Mouse (Mus musculus) lung, embryonic 15.5 days (tissue): ENCODE measurements at regions not wholly inside any gene's neighbourhood (a gene's known extent, or its start where the extent isn't known, plus 50 kb on each side); places are given as distances from the start of the nearest gene placed in this dataset.
A peak's percentile ranks its signal among the peaks of the same experiment; 100 is the strongest.

Experiments
- ATAC-seq: fragments of 200-750 bp; cut with Nextera tagmentation; 2 replicates; pipeline ENCODE4 v1.8.0; 2017; ENCODE audit warnings: moderate number of reproducible peaks, borderline replicate concordance; ENCODE audit not compliant: low FRiP score, low TSS enrichment; ENCODE audit errors: extremely low read depth
- H3K27ac ChIP-seq: fragments of 300-500 bp; sonication (generic); 2 replicates; pipeline ENCODE4 v1.5.1; 2015; ENCODE audit warnings: moderate library complexity, mild to moderate bottlenecking, inconsistent platforms
- H3K27me3 ChIP-seq: fragments of 300-500 bp; sonication (generic); 2 replicates; pipeline ENCODE4 v1.6.1; 2015; ENCODE audit warnings: inconsistent platforms
- H3K36me3 ChIP-seq: fragments of 300-500 bp; sonication (generic); 2 replicates; pipeline ENCODE4 v1.6.1; 2015; ENCODE audit warnings: inconsistent platforms
- H3K4me1 ChIP-seq: fragments of 300-500 bp; sonication (generic); 2 replicates; pipeline ENCODE4 v1.6.1; 2015; ENCODE audit warnings: inconsistent platforms
- H3K4me2 ChIP-seq: fragments of 300-500 bp; sonication (generic); 2 replicates; pipeline ENCODE4 v1.6.1; 2015; ENCODE audit warnings: inconsistent platforms, mild to moderate bottlenecking, moderate library complexity
- H3K4me3 ChIP-seq: fragments of 300-500 bp; sonication (generic); 2 replicates; pipeline ENCODE4 v1.5.1; 2015; ENCODE audit warnings: mild to moderate bottlenecking, inconsistent platforms
- H3K9ac ChIP-seq: fragments of 300-500 bp; sonication (generic); 2 replicates; pipeline ENCODE4 v1.6.1; 2015; ENCODE audit warnings: inconsistent platforms
- H3K9me3 ChIP-seq: fragments of 300-500 bp; sonication (generic); 2 replicates; pipeline ENCODE4 v1.6.1; 2016; ENCODE audit warnings: inconsistent platforms
- WGBS: fragments of 180-500 bp; shearing (Covaris S2); methylation state at CpG from one replicate; pipeline ENCODE4 v1.1.7; 2015; 5-methylcytosine and 5-hydroxymethylcytosine counted together

DNA sequence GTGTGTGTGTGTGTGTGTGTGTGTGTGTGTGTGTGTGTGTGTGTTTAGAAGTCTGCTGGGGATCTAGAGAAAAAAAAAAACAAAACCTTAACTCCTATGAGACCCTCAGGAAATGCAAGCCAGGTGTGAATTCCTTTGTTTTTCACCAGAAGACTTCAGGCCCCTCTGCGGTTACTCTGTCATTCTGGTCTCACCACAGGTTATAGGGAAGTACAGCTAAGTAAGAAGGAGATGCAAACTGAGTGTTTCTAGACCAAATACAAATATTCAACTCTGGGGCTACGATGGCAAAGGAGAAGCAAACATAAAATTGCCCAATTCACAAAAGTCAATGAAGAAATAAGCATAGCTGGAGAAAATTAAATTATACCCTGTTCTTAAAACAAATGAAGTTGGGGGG, 54.9 kb upstream of the Basp1 start:
- ATAC-seq: no peak

DNA sequence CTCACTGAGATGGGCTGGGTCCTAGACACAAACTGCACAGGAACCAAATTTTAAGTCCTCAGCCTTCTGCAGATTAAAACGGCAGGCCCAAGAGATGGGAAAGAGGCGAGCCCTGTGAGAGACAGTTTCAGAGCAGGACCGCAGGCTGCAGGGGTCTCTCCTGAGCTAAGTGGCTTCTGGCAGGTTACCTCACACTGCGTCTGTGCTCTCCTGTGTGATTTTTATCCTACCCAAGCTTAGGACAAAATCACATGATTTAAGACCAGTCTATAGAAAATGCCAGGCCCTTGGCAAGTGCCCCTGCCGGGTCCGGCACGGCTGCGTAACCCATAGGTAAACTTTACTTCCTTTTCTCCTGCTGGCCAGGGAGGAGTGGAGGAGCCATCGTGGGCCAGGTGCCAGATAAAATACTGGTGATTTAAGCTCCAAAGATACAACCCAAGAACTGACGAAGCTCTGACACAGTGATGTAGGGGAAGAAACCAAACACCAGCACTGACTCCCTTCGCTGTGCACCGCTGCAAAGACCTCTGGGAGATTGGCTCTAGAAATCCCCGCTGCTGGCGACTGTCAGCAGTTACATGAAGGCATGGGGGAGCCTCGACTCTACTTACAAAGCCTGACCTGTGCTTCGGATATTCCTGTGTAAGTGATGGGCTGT, 55.8 kb upstream of the Basp1 start:
- no peak overlapping the region for H3K4me3 ChIP-seq
- H3K36me3 ChIP-seq: no peaks in the 10 kb centered on the region
- no peaks in the 10 kb centered on the region for H3K9me3 ChIP-seq
- H3K4me1 ChIP-seq: no peaks in the 10 kb centered on the region
- WGBS: 50% methylated on average over 16 of the region's 16 CpGs
- no peak overlapping the region for H3K4me2 ChIP-seq
- no peak overlapping the region for H3K9ac ChIP-seq
- no peaks in the 10 kb centered on the region for H3K27me3 ChIP-seq
- no peak overlapping the region for H3K27ac ChIP-seq
- peak; percentile 46; the same call in 1 of the 2 replicates for ATAC-seq

More for the DNA sequence above, 54.9 kb upstream of the Basp1 start:
- Histone ChIP-seq H3K4me3 (no peak overlapping the region), H3K9me3 (no peaks in the 10 kb centered on the region), H3K36me3 (no peaks in the 10 kb centered on the region), H3K4me2 (no peak overlapping the region), H3K27ac (no peak overlapping the region), H3K9ac (no peak overlapping the region), H3K27me3 (no peaks in the 10 kb centered on the region), H3K4me1 (no peaks in the 10 kb centered on the region)
- WGBS: 55% methylated on average over 2 of the region's 2 CpGs

DNA sequence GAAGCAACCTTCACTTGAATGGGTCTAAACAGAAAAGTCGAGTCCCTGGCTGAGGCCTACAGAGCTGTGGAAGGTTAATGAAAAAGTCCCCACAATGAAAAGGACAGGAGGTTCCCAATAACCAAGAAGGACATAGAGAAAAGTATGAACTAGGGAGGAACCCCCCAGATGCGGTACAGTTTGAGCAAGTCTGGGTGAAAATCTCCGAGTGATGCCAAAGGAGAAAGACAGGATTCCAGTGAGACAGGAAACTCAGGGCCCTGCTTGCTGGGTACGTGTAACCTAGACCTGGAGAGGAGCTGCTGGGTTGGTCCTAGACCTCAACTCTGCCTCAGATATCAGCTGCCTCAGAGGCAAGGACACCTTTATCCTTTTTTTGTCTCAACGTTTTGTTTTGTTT, 57.8 kb upstream of the Basp1 start:
- no peak overlapping the region for H3K4me3 ChIP-seq
- ATAC-seq: no peak
- H3K9ac ChIP-seq: no peak overlapping the region
- WGBS: 75% methylated on average over 5 of the region's 5 CpGs
- H3K27me3 ChIP-seq: no peaks in the 10 kb centered on the region
- no peaks in the 10 kb centered on the region for H3K4me1 ChIP-seq
- no peaks in the 10 kb centered on the region for H3K9me3 ChIP-seq
- no peaks in the 10 kb centered on the region for H3K36me3 ChIP-seq
- no peak overlapping the region for H3K4me2 ChIP-seq
- no peak overlapping the region for H3K27ac ChIP-seq

DNA sequence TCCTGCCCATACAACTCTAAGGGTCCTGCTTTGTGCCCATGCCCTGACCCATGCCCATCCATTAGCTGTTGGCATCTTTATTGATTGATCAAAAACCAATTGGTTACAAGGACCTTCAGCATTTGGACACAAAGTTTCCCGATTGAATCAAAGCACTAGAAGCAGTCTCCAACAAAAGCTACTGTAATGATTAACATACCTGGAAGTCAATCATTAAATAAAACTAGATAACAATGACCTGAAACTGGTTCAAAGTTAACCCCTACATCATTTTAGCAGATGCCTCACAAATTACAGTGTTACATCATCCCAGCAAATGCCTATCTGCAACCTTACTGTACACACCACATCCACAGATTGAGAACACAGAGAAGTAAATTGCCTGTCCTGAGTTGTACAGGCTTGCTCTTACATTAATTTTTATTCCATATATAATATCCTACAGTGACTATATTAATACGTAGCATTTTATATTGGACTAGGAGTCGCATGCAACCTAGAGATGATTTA, 59.7 kb upstream of the Basp1 start:
- ATAC-seq: no peak
- no peak overlapping the region for H3K4me2 ChIP-seq
- WGBS: 78% methylated on average over 3 of the region's 3 CpGs

DNA sequence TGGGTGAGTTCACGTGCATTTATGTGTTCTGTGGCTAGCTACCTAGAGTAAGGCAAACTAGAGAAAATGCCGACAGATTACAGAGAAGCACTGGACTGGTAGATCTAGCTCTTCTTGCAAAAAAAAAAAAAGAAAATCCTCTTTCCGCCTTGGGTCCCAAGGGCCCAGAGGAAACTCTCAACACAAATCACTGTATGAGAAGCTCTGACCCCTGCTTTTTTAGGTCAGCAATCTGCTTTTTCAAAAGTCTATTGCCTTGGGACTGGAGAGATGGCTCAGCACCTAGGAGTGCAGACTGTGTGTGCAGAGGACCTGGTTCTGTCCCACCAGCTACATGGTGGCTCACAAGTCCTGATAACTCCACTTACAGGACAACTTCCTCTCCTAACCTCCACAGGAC, 60.5 kb upstream of the Basp1 start:
- H3K27ac ChIP-seq: no peak overlapping the region
- no peaks in the 10 kb centered on the region for H3K36me3 ChIP-seq
- no peaks in the 10 kb centered on the region for H3K9me3 ChIP-seq
- no peak for ATAC-seq
- no peaks in the 10 kb centered on the region for H3K27me3 ChIP-seq
- H3K4me2 ChIP-seq: no peak overlapping the region
- 82% methylated on average over 3 of the region's 3 CpGs for WGBS
- no peak overlapping the region for H3K4me3 ChIP-seq
- no peak overlapping the region for H3K9ac ChIP-seq
- H3K4me1 ChIP-seq: no peaks in the 10 kb centered on the region

More for the DNA sequence above, 59.7 kb upstream of the Basp1 start:
- Histone ChIP-seq H3K9me3 (no peaks in the 10 kb centered on the region), H3K36me3 (no peaks in the 10 kb centered on the region), H3K27me3 (no peaks in the 10 kb centered on the region), H3K4me3 (no peak overlapping the region), H3K4me1 (no peaks in the 10 kb centered on the region), H3K9ac (no peak overlapping the region), H3K27ac (no peak overlapping the region)

DNA sequence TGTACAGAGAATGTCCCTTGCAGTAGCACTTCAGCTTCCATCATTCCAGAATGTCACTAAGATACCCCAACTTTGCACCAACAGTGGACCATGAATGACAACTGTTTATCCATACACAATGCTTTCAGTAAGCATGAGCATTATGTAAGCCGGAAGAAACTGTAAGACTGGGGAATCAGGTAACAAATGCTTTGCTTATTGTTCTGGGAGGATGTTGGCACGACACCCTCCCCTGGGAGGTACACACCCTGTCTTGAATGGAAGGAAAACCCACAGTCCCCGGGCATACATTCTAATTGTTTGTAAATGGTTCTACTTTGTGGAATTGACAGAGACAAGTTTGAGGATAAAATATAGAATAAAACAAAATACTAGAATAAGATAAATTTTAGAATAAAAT, 69.0 kb upstream of the Basp1 start:
- no peaks in the 10 kb centered on the region for H3K27me3 ChIP-seq
- no peak overlapping the region for H3K9ac ChIP-seq
- H3K9me3 ChIP-seq: no peaks in the 10 kb centered on the region
- WGBS: 52% methylated on average over 3 of the region's 3 CpGs
- no peak overlapping the region for H3K27ac ChIP-seq
- ATAC-seq: no peak
- no peak overlapping the region for H3K4me2 ChIP-seq
- H3K4me1 ChIP-seq: no peaks in the 10 kb centered on the region
- no peak overlapping the region for H3K4me3 ChIP-seq
- H3K36me3 ChIP-seq: no peaks in the 10 kb centered on the region

DNA sequence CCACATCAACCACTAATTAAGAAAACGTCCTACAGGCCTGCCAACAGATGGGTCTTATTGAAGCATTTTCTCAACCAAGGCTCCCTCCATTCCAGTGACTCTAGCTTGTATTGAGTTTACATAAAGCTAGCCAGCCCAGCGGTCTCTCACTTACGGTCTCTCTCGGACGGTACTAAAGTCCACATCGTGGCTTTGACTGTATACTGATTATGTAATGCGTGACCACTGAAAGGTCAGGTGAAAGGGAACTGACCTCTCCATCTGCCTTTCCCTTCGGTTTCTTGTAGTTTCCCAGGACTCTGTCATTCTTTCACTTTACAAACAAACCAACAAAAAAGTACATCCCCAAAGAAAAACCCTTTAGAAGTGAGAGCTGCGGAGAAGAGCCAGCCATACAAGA, 71.8 kb upstream of the Basp1 start:
- H3K4me1 ChIP-seq: 0 out of 2 replicates have a peak, but pooled peaks cover 4% of the 10 kb centered on the region
- H3K4me2 ChIP-seq: no peak overlapping the region
- WGBS: 57% methylated on average over 9 of the region's 9 CpGs
- no peak overlapping the region for H3K4me3 ChIP-seq
- H3K27ac ChIP-seq: no peak overlapping the region
- H3K27me3 ChIP-seq: no peaks in the 10 kb centered on the region
- ATAC-seq: no peak
- no peaks in the 10 kb centered on the region for H3K9me3 ChIP-seq
- no peak overlapping the region for H3K9ac ChIP-seq
- H3K36me3 ChIP-seq: no peaks in the 10 kb centered on the region

DNA sequence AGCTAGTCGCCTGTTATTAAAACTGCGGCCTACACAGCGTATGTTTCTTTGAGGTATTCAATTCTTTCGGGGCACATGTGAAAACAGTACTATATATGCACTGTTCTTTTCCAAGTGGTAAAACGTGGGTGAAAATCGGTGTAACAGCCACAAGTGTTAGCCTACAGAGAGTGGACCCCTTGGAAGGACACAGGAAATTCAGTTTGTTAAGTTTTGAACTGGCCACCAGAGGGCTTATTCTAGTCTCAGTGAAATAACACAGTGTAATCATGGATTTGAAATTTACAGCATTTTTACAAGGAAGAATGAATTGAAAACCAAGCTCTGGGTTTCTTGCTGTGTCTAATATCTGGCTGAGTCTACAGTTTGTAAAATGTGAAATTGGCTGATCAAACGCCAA, 72.6 kb upstream of the Basp1 start:
- 75% methylated on average over 7 of the region's 7 CpGs for WGBS
- H3K27me3 ChIP-seq: no peaks in the 10 kb centered on the region
- 0 out of 2 replicates have a peak, but pooled peaks cover 4% of the 10 kb centered on the region for H3K4me1 ChIP-seq
- H3K36me3 ChIP-seq: no peaks in the 10 kb centered on the region
- H3K9me3 ChIP-seq: no peaks in the 10 kb centered on the region
- ATAC-seq: no peak
- H3K4me2 ChIP-seq: no peak overlapping the region
- H3K4me3 ChIP-seq: no peak overlapping the region
- no peak overlapping the region for H3K27ac ChIP-seq
- H3K9ac ChIP-seq: no peak overlapping the region

DNA sequence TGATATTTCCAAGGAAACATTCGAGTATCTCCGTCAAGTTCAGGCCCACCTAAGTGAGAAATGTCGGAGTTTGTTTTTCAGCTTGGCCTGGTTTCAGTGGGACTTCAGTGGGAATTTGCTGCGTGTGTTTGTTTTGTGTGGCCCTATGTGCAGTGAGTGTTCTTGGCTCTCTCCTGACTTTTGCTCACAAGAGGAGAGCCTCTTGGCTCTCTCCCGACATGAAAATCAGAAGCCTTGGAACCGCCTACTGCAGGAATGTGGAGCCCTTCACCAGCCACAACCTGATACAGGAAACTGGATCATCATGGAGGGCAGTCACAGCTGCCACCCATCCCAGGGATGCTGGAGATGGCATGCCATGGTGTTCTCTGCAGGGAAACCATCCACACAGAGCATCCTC, 76.2 kb upstream of the Basp1 start:
- H3K27ac ChIP-seq: no peak overlapping the region
- peak; percentile 60; the same call in 1 of the 2 replicates for ATAC-seq
- H3K9ac ChIP-seq: no peak overlapping the region
- H3K4me1 ChIP-seq: 0 out of 2 replicates have a peak, but pooled peaks cover 7% of the 10 kb centered on the region
- no peaks in the 10 kb centered on the region for H3K9me3 ChIP-seq
- H3K27me3 ChIP-seq: no peaks in the 10 kb centered on the region
- H3K36me3 ChIP-seq: no peaks in the 10 kb centered on the region
- 41% methylated on average over 6 of the region's 6 CpGs for WGBS
- no peak overlapping the region for H3K4me3 ChIP-seq
- no peak overlapping the region for H3K4me2 ChIP-seq

DNA sequence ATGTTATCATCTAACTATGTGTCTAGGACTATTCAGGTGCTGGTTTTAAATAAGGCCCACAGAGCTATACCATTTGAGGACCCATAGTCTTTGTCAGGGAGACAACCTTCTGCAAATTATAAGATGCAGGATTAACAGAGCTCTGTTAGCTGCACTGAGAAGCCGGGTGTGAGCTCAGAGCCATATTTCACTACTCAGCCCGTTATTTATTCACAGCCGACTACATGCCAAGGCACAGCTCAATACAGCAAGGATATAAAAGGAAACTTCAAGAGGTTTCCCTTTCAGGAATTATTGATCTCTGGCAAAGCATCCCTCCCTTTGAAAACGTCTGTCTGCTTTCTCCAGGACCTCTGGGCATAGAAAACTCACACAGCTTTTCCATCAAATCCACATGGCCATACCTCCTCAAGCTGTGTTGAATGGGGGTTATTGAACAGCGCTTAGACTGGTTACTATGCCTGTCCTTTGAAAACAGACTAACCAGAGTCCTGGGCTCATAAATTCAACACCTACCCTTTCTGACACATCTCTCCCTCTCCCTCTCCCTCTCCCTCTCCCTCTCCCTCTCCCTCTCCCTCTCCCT, 78.7 kb upstream of the Basp1 start:
- H3K27ac ChIP-seq: no peak overlapping the region
- no peaks in the 10 kb centered on the region for H3K9me3 ChIP-seq
- WGBS: 43% methylated on average over 5 of the region's 5 CpGs
- no peaks in the 10 kb centered on the region for H3K27me3 ChIP-seq
- peaks cover 17% of the 10 kb centered on the region for H3K4me1 ChIP-seq
- ATAC-seq: no peak
- no peak overlapping the region for H3K4me3 ChIP-seq
- no peak overlapping the region for H3K4me2 ChIP-seq
- no peaks in the 10 kb centered on the region for H3K36me3 ChIP-seq
- no peak overlapping the region for H3K9ac ChIP-seq

DNA sequence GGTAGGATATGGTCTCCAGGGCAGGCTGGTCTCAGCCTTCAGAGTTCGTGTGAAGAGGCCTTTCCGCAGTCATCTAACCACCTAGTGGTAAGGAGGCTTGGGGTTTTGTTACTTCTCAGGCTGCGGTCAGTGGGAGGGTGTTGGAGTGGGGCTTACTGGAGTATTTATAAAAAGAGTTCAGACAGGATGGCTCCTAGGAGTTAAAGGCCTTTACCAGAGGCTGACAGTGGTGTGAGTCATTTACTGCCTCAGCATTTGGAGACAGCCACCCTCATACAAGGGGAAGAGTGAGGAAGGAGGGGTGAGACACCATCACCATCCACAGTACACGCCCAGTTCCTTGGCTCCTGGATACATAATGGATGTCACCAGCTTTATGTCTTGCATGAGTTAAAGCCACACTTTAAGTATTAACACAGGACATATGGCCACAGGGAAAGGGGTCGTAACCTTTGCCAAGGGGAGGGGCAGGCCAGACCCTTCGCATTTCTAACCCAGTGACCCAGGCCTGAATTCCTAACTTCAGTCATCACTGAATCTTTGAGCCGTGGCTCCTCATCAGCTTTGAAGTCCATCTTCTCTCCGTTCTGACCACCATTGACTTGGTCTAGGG, 81.2 kb upstream of the Basp1 start:
- H3K4me2 ChIP-seq: no peak overlapping the region
- WGBS: 76% methylated on average over 8 of the region's 8 CpGs
- no peaks in the 10 kb centered on the region for H3K9me3 ChIP-seq
- ATAC-seq: no peak
- no peak overlapping the region for H3K27ac ChIP-seq
- no peak overlapping the region for H3K4me3 ChIP-seq
- H3K9ac ChIP-seq: no peak overlapping the region
- H3K27me3 ChIP-seq: no peaks in the 10 kb centered on the region
- H3K36me3 ChIP-seq: no peaks in the 10 kb centered on the region
- peaks cover 16% of the 10 kb centered on the region for H3K4me1 ChIP-seq

DNA sequence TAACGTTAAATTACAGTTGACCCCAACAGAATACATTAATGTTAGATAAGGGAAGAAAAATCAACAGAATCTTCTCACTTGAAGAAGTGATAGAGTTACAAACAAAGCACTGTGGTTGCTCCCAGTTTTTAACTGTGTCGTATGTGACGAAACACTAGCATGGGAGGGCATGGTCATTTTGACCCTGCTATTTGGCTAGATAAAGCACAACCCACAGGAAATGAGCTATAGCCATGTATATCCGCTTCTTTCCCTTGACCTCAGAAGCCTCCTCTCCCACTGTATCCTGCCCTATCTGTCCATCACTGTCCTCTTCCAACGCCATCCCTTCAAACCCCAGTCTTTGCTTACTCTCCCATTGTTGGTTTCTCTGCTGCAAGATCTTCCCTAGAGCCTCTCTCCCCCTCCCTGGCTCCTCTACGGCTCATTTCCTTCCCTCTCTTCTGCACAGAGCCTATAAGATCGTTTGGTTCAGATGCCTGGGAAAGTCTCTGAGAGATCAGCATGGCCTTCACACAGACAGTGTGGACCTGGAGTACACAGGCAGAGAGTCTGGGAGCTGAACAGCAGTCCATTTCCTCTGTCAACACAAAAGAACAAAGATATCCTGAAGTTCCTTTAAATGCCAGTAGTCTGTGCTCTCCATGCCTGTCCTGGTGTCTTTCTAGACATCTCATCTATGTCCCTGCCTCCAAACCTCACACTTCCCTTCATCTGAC, 82.5 kb upstream of the Basp1 start:
- no peak for ATAC-seq
- 37% methylated on average over 7 of the region's 7 CpGs for WGBS
- H3K4me2 ChIP-seq: no peak overlapping the region

More for the DNA sequence above, 82.5 kb upstream of the Basp1 start:
- H3K4me1 ChIP-seq: peaks cover 16% of the 10 kb centered on the region
- no peak overlapping the region for H3K27ac ChIP-seq
- H3K4me3 ChIP-seq: no peak overlapping the region
- H3K9ac ChIP-seq: no peak overlapping the region
- no peaks in the 10 kb centered on the region for H3K9me3 ChIP-seq
- H3K27me3 ChIP-seq: no peaks in the 10 kb centered on the region
- H3K36me3 ChIP-seq: no peaks in the 10 kb centered on the region
